Mouse (Mus musculus): Measurements from ENCODE around the gene Fer1l5. TPM values are rescaled to one million over a fixed set of nuclear protein-coding genes. Genes with fewer than 3 reads are reported as not detected.

The Fer1l5 gene
- total RNA-seq, 2 experiments from 2014 or later, result not detected

DNA sequence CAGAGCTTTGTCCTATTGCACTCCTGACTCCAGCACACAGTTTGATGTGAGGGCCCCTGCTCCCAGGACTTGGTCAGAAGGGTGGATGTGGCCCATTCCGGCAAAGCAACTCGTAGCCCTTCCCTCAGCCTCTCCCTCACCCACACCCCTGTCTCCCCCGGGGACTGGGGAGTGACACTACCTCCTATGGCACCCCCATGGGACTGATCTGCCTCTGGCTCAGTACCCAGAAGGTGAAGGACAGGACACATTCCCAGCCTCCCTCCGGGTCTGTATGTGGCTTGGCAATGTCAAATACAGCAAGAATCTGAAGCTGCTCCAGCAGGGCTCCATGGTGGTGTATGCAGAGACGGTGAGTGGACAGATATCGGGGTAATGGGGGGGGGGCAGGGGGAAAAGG, 32.4 kb downstream of the Fer1l5 start:
- DNase-seq, result no peak
- intact Hi-C loops (cut with DNase I), result no loop called here

GRCm38 (mm10) chr1:36429511-36429910, 57.4 kb downstream of the Fer1l5 start:
- DNase-seq, result no peak
- intact Hi-C loops (cut with DNase I), result no loop called here

DNA sequence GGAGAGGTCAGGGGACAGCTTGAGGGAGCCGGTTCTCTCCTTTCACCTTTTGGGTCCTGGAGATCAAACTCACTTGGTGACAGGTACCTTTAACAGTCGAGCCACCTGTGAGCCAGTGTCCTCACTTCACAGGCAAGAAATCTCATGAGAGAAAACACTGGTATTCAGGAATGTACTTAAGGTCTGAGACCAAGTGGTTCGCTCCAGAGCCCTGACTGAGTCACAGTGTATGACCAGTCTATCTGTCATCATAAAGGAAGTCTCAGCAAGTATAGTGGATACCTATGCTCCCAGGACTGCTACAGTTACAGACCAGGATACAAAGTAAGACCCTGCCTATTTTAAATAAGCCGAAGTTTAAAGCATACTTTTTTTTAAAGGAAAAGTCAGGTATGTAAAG, 60.9 kb downstream of the Fer1l5 start:
- intact Hi-C loops (cut with DNase I), result no loop called here
- DNase-seq, result no peak

DNA sequence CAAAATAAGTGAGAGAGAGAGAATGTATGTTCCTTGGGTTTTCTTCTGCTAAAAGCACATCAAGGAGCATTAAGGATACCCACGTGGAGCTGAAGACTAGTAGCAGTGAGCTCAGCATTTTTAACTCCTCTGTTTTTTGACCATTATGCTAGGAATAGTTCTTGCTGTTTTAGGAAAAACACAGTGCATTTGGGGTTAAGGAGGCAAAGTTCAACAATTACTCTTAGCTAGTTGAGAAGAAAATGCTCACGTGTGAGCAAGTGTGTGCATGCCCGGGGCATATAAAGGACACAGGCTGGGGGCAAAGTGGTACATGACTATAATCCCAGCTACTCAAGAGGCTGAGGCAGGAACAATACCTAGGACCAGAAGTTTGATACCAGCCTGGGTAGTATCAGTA, 61.5 kb downstream of the Fer1l5 start:
- intact Hi-C loops (cut with DNase I), result no loop called here
- DNase-seq, result no peak

DNA sequence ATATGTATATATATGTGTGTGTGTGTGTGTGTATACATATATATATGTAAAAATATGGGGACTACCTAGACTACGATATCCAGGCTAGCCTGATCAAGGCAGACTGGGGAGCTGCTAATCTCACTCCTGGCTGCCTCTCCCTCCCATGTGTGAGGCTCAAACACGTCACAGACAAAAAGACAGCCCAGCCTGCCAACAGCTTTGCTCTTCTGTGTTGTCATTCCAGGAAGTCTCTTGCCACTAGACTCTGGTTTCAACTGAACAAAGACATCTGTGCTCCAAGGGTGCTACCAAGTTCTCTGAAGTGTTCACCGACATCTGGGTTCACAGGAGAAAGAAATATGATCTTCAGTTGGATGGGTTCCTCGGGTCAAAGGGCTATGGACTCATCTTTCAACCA, 63.0 kb downstream of the Fer1l5 start:
- intact Hi-C loops (cut with DNase I), result no loop called here
- DNase-seq, result no peak

DNA sequence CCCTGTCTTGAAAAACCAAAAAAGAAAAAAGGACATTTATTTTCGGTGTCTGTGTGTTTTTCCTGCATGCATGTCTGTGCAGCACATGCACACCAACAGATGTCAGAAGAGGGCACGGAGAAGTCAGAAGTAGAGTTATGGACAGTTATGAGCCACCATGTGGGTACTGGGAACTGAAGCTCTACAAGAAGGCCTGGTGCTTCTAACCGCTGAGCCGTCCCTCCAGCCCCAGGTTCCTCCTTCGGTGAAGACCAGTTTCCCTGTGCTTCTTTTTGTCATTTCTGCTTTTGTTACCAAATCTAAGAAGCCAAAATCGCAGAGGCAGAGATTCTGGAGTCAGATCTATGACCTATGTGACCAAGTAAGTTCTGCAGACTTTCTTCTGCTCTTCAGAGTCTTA, 64.4 kb downstream of the Fer1l5 start:
- no peak for DNase-seq
- intact Hi-C loops (cut with DNase I), result no loop called here

DNA sequence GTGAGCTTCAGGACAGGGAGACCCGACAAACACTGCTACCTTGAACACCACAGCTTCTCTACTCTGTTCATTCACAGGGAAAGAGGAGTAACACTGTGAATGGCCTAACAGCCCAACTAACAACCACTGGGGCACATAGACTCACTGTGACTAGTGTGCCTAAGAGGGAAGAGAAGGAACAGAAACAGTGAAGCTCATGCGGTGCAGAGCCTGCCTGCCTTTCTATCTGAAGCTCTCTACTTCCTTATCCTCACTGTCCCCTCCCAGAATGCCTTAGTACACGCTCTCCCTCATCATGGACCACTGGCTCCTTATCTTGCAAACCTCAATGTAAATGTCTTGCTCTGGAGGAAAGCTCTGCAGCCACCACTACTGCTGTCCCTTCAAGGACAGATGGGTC, 65.1 kb downstream of the Fer1l5 start:
- intact Hi-C loops (cut with DNase I), result no loop called here
- DNase-seq, result no peak

DNA sequence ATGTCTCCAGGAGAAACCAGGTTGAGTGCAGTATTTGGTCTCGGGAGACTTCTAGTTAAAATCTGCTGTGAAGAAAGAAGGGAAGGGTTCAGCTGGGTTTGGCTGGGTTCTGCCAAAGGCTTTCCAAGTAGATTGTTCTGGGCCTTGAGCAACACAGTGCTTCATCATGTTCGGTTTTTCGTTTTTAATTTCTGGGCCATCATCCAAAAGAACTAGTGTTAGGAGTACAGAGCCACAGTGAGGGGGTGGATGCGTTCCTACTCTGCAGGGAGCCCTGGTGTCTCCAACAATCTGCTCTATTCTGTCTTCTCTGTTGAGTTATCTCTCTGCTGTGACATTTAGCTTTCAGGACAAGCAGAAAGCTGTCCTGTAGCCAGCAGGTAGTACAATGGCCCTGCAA, 69.0 kb downstream of the Fer1l5 start:
- peak; percentile 17 to 24 for DNase-seq
- intact Hi-C loops (cut with DNase I), result loop anchor here (5.0 to 10.0 kb wide), 2 partner anchors 51 to 254 kb away; partner anchors contain the start of gene Cox5b

- intact Hi-C loops (cut with DNase I), result loop anchor here (1.0 to 10.0 kb wide), 3 partner anchors 27 to 250 kb away; partner anchors contain the start of genes Cnnm4 and Cox5b
- DNase-seq, result peak; percentile 91 to 92
These were observed 72.7 kb downstream of the Fer1l5 start, which contains the start of gene Lman2l for GRCm38 (mm10) chr1:36444471-36445464. Gene Lman2l, minus strand, starts transcription at chr1:36445271.

DNA sequence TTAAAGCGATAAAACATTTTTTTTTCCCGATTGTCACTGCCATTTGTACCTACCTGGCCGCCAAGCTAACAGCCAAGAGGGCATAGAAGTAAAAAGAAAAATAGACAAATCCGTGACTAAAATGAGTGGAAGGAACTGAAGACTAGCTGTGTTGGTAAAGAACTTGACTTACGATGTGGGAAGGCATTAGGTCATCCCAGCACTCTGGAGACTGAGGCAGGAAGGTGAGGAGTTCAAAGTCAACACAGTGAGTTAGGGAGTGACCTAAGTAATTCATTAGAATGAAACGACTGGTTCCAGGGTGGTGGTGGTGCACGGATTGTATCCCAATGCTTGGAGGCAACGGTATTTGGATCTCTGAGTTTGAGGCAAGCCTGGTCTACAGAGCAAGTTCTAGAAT, 73.4 kb downstream of the Fer1l5 start:
- intact Hi-C loops (cut with DNase I), result loop anchor here (1.0 to 10.0 kb wide), 2 partner anchors 26 to 249 kb away; partner anchors contain the start of genes Cnnm4 and Cox5b
- no peak for DNase-seq

- no peak for DNase-seq
- intact Hi-C loops (cut with DNase I), result loop anchor here (10.0 kb wide), 1 partner anchor 249 kb away; the partner anchor contains the start of gene Cox5b
These were observed 74.2 kb downstream of the Fer1l5 start for GRCm38 (mm10) chr1:36446106-36446824.

GRCm38 (mm10) chr1:36446841-36447240, 74.8 kb downstream of the Fer1l5 start:
- intact Hi-C loops (cut with DNase I), result loop anchor here (10.0 kb wide), 1 partner anchor 248 kb away; the partner anchor contains the start of gene Cox5b
- no peak for DNase-seq

- intact Hi-C loops (cut with DNase I), result no loop called here
- DNase-seq, result no peak
These were observed 82.1 kb downstream of the Fer1l5 start for GRCm38 (mm10) chr1:36454055-36454815.

DNA sequence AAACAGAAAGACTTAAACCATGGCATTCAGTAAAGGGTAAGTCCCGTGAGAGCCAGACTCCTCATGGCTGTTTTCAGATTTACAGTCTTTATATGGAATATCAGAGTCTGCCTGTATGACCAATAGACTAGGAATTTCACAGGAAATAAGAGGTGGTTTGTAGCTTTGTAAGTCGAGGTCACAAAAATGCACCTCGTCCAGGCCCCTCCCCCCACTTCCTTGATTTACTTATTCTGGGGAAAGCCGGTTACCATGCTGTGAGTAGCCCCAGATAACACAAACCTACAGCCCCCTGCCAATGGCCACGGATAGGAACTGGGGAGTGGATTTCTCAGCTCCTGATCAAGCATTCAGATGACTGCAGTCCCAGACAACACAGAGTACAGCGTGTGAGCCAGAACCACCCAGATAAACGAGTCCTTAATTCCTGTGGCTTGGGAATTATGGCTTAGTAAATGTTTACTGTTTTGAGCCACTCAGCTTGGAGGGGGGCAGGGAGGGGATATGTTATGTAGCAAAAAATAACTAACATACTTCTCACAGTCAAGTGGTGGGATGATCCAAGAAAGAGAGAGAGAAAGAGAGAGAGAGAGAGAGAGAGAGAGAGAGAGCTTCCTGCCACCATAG, 85.4 kb downstream of the Fer1l5 start:
- DNase-seq, result no peak
- intact Hi-C loops (cut with DNase I), result no loop called here

- DNase-seq, result no peak
- intact Hi-C loops (cut with DNase I), result no loop called here
These were observed 86.1 kb downstream of the Fer1l5 start for GRCm38 (mm10) chr1:36458169-36458568.

DNA sequence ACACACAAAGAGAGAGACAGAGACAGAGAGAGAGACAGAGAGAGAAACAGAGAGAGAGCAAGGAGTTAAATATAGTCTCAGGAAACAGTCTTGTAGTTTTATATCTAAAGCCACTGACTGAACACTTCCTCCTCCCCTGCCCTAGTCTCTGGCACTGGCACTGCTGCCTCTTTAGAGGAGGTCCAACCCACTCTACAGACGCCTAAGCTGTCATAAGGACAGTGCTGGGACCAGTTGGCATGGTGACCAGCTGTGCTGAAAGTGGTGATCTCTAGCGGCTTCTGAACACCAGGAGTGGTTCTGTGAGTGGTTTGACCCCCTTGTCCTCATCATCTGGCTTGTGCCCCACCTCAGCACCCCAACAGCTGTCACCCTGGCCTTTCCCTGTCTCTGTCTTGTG, 89.7 kb downstream of the Fer1l5 start:
- intact Hi-C loops (cut with DNase I), result no loop called here

DNA sequence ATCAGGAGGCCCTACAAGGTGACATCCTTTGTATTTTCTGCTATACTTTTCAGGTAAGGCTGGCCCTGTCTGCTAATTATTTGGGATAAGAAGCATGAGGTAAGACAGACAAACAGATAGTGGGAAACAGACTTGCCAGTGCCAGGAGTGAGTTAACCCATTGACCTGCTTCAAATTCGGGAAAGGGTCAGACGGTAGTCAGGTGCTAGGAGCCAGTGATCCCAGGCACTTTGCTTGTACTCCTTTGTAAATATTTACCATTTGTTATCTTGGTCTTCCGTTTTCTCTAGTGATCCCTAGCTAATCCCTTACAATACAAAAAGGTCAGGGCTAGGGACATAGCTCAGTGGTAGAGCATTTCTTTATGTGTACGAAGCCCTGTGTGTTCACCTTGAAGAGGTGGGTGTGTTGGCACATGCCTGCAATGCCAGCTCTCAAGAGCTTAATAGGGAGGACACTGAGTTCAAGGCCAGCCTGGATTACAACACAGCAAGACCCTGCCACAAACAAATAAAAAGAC, 93.6 kb downstream of the Fer1l5 start:
- no peak for DNase-seq
- intact Hi-C loops (cut with DNase I), result no loop called here

More for the DNA sequence above, 89.7 kb downstream of the Fer1l5 start:
- DNase-seq, result no peak

DNA sequence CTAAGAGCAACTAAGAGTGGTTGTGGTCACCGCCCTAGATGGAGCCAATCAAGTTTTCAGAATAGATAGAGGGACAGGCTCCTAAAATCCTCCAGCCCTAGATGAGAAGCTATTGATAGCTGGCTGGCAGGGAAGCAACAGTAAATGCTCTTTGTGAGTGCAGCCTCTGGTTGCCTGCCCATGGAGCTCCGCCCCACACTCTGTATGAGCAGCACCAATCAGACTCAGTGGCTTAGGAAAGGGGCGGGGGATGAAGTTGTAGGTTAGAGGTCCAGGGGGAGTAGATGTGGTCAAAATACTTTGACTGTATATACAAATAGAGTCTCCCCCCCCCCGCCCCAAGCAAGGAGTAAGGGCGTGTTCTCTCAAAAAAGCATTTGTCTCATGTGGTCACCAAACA, 95.4 kb downstream of the Fer1l5 start:
- DNase-seq, result no peak
- intact Hi-C loops (cut with DNase I), result no loop called here

GRCm38 (mm10) chr1:36469811-36470444, 97.8 kb downstream of the Fer1l5 start:
- peak; percentile 19 to 31 for DNase-seq
- intact Hi-C loops (cut with DNase I), result loop anchor here (5.0 kb wide), 1 partner anchor 163 kb away; the partner anchor contains the start of gene Arid5a

Data from heart, postnatal 36 days (tissue).